Mouse (Mus musculus) layer of hippocampus, adult 2 months (tissue): ENCODE results near the gene Dgkb. TPM values are rescaled to one million over a fixed set of nuclear protein-coding genes. Genes with fewer than 3 reads are reported as not detected.

ENCODE experiments used
- DNase-seq, 2 experiments: peaks; one replicate each; pipeline ENCODE4 v3.0.0; 2022; ENCODE audit warnings: low spot score in 2 of 2
- H3K27ac ChIP-seq: fragments of 200-600 bp; 2 replicates; pipeline ENCODE4 v1.8.1; 2022
- H3K4me3 ChIP-seq: fragments of 200-600 bp; 2 replicates; pipeline ENCODE4 v1.8.1; 2022; ENCODE audit warnings: mild to moderate bottlenecking
- CTCF ChIP-seq: fragments of 200-600 bp; conservative IDR thresholded peaks from 2 replicates; pipeline ENCODE4 v1.8.1; 2022; ENCODE audit warnings: antibody characterized with exemption, mild to moderate bottlenecking, moderate library complexity
- total RNA-seq, 2 experiments: library from RNA; stranded (reverse); gene quantifications; 2 replicates each; pipeline ENCODE4 v1.2.3; 2021

Dgkb gene
- total RNA-seq, 2 experiments from 2014 or later, result 153 to 160 TPM

DNA sequence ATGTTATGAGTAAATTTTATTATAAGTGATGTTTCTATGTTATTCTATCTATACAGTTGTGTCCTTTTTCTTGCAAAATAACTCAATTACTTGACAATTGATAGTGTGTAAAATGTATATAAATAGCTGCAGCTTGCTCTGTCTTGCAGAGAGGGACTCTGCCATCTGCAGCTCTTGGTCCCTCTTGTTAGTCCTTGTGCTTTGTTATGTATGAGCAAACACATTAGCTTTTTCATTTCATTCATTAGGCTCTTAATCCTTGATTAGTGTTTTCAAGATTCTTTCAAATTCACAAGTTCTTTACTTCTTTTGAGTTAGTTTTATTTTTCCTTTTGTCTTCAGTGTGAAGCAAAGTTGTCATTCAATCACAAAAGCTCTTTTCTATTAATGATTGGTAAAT lies 511.3 kb downstream of the Dgkb start:
- TF ChIP-seq CTCF, result no peak
- Histone ChIP-seq H3K4me3 (no peak overlapping the region), H3K27ac (no peak overlapping the region)
- no peak for DNase-seq

DNA sequence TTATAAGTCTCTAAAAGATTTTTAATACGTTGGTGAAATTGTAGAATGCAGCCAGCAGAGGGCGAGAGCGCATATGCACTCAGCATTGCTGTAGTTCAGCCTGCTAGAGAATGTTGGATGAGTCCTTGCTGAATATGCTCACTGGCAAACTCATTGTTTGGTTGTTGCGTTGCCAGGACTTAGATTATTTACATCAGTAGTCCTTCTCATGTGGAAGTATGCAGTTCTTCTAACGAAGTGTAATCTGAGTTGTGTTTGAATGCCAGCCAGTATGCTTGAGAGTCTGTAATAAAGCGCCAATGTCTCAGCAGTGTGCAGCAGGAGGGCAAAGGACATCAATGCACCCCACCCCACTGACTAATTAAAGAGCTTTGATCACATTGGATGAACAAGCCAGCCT lies 525.1 kb downstream of the Dgkb start:
- DNase-seq, result peak; percentile 70 to 78
- Histone ChIP-seq H3K4me3 (no peak overlapping the region), H3K27ac (no peak overlapping the region)
- TF ChIP-seq CTCF, result peak; percentile 82

DNA sequence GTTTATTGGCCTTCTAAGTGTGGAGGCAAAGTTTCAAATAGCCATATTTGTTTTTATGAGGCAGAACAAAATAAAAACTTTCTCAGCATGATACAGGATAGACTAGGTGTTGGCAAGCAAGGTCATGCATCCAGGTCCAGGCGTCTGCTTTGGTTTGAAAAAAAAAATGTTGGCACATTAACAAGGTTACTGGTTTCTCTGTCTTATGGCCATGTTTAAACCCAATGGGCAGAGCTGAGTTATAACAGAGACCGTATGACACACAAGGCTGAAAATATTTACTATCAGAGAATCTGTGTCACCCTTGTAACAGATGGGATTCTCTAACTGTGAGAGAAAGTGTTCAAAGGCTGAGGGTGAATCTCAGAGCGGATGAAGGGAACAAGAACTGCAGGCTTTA lies 535.0 kb downstream of the Dgkb start:
- Histone ChIP-seq H3K4me3 (no peak overlapping the region), H3K27ac (no peak overlapping the region)
- DNase-seq, result no peak
- TF ChIP-seq CTCF, result no peak

DNA sequence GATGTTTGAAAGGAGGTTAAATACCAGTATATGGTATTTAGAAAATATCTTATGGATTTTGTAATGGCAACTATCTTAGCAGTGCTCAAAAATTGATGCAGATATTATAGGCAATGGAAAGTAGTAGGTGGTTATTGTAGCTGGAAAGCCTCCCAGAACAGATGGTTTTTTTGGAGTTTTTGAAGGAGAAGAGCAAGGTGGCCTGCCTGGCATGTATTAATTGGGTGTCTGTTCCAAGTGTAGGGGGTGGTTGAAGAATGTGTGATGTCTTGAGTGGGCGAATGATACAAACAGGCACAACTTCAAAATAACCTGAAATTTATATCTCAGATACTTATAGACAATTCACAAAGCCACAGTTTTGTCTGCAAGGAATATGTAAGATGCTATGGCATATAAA lies 538.9 kb downstream of the Dgkb start:
- no peak for TF ChIP-seq CTCF
- Histone ChIP-seq H3K27ac (peak overlapping the region; percentile 33; the same call in 1 of the 2 replicates), H3K4me3 (no peak overlapping the region)
- peak; percentile 48 to 71 for DNase-seq

DNA sequence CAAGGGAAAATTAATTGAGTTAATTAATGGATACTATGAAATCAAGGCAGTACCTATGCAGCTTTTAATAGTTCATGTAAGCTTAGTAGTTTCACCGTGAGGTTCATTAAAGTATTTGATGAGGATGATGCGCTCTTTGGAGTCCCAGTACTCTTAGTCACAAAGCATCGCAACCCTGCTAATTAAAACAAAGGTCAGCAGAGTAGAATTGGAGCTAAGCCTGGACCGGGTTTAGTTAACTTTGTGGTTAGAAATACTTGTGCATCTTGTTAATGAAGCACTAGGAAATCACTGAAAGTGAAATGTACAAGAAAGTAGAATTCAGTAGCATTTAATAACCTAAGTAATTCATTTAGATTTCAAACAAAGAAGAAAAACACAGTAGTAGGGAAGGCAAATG lies 544.0 kb downstream of the Dgkb start:
- Histone ChIP-seq H3K4me3 (no peak overlapping the region), H3K27ac (no peak overlapping the region)
- TF ChIP-seq CTCF, result no peak
- DNase-seq, result no peak

DNA sequence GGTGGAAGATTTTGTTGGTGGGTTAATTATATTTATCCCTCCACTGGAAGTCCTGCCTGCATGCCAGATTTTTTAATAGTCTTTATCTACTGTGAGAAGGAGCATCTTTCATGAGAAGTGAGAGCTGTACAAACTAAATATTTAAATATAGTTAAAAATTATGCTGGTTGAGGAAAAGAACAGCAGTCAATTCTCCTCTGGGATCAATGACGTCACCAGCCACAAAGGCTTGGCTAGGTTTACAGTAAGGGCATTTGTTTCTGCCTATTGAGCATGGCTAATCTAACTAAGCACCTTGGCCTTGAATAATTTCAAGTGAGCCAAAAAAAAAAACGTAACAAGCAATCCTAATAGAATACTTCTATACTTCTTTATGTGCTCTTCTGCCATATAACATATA lies 554.1 kb downstream of the Dgkb start:
- no peak for TF ChIP-seq CTCF
- H3K27ac ChIP-seq, result no peak overlapping the region
- H3K4me3 ChIP-seq, result no peak overlapping the region
- DNase-seq, result no peak

DNA sequence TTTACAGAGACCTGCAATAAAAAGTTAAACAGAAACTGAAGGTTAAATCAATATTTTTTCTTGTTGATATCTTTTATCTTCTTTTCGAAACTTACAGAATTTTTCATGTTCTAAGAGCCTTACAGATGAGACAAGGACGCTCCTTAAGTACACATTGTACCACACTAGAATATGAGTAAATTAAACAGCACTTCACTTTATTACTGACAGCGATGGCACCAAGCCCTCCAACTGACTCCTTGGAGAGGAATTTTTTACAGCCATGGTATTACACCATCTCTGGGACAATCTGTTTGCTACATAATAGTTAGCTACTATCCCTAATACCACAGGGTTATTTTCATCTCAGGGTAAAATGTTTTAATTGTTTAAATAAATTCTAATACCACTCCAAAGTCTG lies 556.6 kb downstream of the Dgkb start:
- no peak for DNase-seq
- Histone ChIP-seq H3K27ac (no peak overlapping the region), H3K4me3 (no peak overlapping the region)
- no peak for TF ChIP-seq CTCF

DNA sequence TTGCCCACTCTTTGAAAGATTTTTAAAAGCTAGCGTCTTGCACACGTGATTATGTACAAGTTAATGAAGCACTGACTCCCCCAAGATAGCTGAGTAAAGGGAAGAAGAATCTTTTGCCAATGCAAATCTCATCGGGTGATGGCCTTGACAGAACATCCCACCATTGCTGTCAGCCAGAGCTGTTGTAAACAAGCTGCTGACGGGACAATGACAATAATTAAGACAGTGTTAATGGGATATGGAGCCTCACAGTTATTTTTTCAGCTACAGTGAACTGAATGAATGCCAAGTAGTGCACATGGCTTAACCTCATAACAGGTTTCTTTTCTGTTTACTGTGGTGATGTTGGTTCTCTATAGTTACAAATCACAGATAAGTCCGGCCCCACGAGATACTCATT lies 568.4 kb downstream of the Dgkb start:
- Histone ChIP-seq H3K4me3 (no peak overlapping the region), H3K27ac (peak overlapping the region; percentile 78)
- no peak for DNase-seq
- TF ChIP-seq CTCF, result no peak

DNA sequence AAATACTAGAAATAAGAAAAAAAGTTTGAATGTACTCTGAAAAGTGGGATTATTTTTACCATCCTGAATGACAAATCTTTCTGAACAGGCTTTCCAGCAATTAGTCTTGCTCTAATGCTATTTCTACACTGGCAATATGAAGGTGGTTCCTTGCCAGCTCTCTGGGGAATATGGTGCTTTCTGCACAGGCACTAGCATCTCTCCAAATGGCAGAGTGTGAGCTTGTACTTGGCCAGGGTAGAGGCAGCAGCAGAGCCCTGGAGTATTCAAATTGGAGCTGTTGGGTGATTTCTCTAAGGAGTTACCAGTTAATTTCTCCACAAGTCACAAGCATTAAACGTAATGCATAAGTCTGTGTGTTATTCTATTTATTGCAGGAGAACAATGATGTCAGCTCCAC lies 569.5 kb downstream of the Dgkb start:
- no peak for TF ChIP-seq CTCF
- H3K27ac ChIP-seq, result peak overlapping the region; percentile 78; the same call in 1 of the 2 replicates
- no peak overlapping the region for H3K4me3 ChIP-seq
- DNase-seq, result peak; percentile 69 to 78

DNA sequence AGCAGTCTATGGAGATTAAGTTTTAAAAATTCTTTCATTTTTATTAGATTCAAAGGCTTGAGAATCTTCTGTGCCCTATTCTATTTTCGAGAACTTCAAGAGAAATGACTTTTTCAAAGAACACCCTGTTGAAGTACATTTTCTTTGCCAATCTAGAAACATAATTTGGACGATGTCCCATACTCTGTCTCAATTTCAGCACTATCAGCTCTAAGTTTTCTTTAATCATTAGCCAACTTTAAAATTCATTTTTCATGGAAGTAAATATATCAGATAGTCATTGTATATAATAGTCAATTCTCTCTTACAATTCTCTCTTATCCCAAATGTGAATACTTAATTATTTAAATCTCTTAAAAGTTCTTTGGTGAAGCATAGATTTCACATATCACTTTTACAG lies 570.1 kb downstream of the Dgkb start:
- no peak for TF ChIP-seq CTCF
- DNase-seq, result no peak
- no peak overlapping the region for H3K4me3 ChIP-seq
- peak overlapping the region; percentile 41; the same call in 1 of the 2 replicates for H3K27ac ChIP-seq

DNA sequence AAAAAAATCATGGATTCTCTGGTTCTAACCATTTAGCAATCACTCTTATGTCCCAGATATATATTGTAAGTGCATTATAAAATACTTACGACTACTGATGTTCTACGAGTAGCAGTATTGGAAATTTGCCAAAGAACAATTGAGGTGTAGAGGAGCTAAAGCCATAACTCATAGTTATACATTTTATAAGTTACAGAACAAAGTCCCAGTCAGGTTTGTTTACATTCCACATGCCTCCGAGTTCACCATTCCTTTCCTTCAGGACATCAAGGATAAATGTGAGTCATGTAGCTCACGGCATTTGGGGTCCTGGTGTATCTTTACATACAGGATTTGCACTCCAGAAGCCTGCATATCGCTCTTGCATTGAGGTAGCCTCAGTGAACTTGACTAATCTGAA lies 570.7 kb downstream of the Dgkb start:
- no peak for TF ChIP-seq CTCF
- DNase-seq, result no peak
- Histone ChIP-seq H3K27ac (no peak overlapping the region), H3K4me3 (no peak overlapping the region)

DNA sequence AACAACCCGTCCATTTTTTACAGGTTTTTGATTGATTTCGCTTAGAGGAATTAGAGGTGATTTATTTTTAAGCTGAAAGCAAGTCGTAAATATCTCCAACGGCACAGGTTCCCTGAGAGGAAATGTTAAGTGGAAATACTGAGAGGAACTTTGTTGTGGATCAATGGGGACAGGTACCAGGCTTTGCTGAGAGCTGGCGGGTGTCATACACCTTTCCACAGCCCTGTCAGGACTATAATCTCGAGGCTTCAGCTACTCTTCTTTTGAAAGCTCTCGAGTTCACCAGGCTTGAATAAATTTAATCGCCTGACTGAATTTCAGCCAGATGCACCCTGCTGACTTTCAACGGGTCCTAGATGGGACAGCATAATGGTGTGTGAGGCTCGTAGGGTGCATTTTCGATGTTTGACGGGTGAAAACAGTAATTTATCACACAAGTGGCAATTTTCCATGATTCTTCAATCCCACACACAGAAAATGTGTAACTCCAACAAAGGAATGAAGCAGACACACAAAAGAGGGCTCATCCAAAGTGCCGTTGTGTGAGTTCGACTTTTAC lies 580.3 kb downstream of the Dgkb start:
- TF ChIP-seq CTCF, result no peak
- no peak for DNase-seq
- Histone ChIP-seq H3K27ac (no peak overlapping the region), H3K4me3 (no peak overlapping the region)

DNA sequence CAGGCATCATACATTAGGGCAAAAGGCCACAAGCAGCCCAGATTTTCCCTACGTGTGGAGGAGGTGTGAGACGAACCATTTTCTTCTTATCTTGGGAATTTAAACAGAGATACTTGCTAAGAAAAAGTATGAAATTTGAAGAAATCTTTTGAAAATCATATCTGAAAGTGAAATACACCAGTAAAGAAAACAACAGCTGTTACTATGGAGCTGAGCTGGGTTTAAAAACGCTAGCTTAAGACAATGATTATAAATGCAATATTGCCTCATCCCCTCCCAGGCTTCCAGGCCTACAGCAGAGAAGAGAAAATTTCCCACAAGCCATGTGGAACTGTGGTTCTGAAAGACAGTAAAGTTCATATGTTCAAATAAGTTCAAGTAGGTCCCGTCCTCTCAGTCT lies 582.6 kb downstream of the Dgkb start:
- peak in 1 of 2 experiments; percentile 40 for DNase-seq
- Histone ChIP-seq H3K4me3 (no peak overlapping the region), H3K27ac (peak overlapping the region; percentile 73)
- no peak for TF ChIP-seq CTCF

DNA sequence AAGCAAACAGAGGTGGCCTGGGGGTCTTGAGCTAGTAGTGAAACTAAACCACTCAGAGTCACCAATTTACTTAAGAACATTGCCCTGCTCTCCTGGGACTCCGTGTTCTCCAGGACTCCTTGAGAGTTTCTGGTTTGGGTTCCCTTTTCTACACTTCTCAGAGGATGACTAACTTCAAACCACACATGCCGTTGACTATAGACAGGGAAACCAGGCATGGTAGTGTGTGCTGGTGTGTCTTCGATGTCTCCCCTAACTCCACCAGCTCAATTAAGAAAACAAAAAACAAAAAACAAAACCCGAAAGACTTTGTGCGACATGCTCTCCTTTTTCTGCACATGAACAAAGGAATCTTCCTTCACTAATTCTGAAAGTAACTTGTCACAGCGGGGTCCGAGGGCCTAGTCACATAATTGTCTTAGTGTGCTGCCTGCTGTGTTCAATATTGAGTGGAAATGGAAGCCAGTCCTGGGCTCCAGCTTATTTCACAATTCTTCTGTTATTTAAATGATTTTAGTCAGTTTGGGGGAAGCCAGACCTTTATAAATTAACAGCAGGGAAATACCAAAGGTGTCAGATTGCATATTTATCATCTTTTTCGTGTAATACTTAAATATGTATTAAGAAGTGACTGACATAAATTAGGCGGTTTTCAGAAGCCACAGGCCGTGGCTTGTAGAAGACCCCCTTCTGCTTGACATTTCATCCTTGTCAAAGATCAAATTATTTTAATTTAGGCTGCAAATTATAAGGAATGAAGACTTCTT lies 618.0 kb downstream of the Dgkb start:
- no peak for DNase-seq
- no peak overlapping the region for H3K4me3 ChIP-seq
- no peak for TF ChIP-seq CTCF
- H3K27ac ChIP-seq, result no peak overlapping the region

DNA sequence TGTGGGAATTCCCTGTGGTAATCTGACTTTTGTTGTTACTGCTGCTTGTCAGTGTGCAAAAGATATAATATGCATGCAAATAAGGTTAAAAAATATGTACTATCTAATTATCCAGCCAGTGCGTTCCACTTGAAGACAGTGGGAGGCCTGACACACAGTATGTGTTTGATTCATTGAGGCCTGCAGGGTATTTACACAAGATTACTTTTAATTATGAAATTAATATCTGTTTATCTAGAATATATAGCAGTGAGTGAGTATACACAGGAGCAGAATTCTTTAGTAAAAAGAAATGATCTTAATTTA lies 618.6 kb downstream of the Dgkb start:
- H3K27ac ChIP-seq, result no peak overlapping the region
- H3K4me3 ChIP-seq, result no peak overlapping the region
- no peak for TF ChIP-seq CTCF
- no peak for DNase-seq
